Mouse (Mus musculus) intestine, embryonic 15.5 days (tissue): ENCODE measurements at regions not wholly inside any gene's neighbourhood (a gene's known extent, or its start where the extent isn't known, plus 50 kb on each side); places are given as distances from the start of the nearest gene placed in this dataset.

Experiments
- ATAC-seq: fragments of 200-750 bp; cut with Nextera tagmentation; 2 replicates; pipeline ENCODE4 v1.8.0; 2017; ENCODE audit warnings: moderate TSS enrichment, moderate library complexity
- H3K27ac ChIP-seq: fragments of 300-500 bp; sonication (generic); 2 replicates; pipeline ENCODE4 v1.5.1; 2015; ENCODE audit warnings: mild to moderate bottlenecking, inconsistent platforms
- H3K27me3 ChIP-seq: fragments of 300-500 bp; sonication (generic); replicated peaks from 2 replicates; pipeline ENCODE4 v1.6.1; 2015; ENCODE audit warnings: inconsistent platforms
- H3K36me3 ChIP-seq: fragments of 300-500 bp; sonication (generic); 2 replicates; pipeline ENCODE4 v1.6.1; 2015; ENCODE audit warnings: inconsistent platforms
- H3K4me1 ChIP-seq: fragments of 300-500 bp; sonication (generic); replicated peaks from 2 replicates; pipeline ENCODE4 v1.6.1; 2015; ENCODE audit warnings: inconsistent platforms
- H3K4me2 ChIP-seq: fragments of 300-500 bp; sonication (generic); replicated peaks from 2 replicates; pipeline ENCODE4 v1.6.1; 2015; ENCODE audit warnings: mild to moderate bottlenecking, inconsistent platforms
- H3K4me3 ChIP-seq: fragments of 300-500 bp; sonication (generic); replicated peaks from 2 replicates; pipeline ENCODE4 v1.5.1; 2015; ENCODE audit warnings: inconsistent platforms
- H3K9ac ChIP-seq: fragments of 300-500 bp; sonication (generic); 2 replicates; pipeline ENCODE4 v1.6.1; 2015; ENCODE audit warnings: inconsistent platforms
- H3K9me3 ChIP-seq: fragments of 300-500 bp; sonication (generic); 2 replicates; pipeline ENCODE4 v1.6.1; 2016; ENCODE audit warnings: inconsistent platforms
- WGBS: fragments of 180-500 bp; shearing (Covaris S2); methylation state at CpG from one replicate; pipeline ENCODE4 v1.1.7; 2015; 5-methylcytosine and 5-hydroxymethylcytosine counted together

GRCm38 (mm10) chr6:94774871-94775270, 74.9 kb upstream of the Lrig1 start:
- no peak overlapping the region for H3K9ac ChIP-seq

DNA sequence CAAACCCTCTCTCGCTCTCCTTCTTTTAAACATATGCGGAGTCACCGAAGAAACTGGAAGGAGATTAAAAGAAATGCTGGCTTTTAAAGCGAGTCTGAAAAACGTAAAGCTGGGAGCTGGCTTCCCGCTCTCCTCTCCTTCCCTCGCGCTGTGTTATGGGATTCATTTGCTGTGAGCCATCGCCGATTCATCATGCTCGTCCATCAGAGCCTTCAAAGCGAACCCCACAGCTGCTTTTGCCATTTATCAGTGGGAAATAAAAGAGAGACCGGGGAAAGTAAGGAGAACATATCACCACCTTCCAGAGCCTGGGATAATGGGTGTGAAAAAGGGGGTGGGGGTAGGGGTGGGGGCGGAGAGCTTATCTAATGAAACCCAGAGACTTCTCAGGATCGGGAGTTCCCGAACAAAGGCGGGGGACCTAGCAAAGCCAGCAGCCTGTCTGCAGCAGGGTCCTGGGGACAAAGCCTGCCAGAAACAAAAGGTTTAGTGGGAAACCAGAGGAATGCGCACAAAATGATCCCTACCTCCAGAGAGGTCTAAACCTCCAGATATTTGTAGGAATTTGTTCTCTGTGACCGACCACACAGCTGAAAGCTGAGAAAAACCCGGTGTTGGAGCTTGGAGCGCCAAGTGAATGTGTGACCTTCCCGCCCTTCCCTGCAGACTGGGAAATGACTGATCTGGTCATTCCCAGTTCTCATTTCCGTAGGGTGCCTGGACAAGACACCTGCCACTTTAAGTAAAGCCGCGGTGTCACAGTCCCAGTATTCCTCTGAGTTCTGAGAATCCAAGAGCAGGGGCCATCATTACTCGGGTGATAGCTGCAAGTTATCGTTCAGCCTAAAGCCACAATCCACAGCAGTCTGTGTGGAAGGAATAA, 73.9 kb upstream of the Lrig1 start:
- no peaks in the 10 kb centered on the region for H3K27me3 ChIP-seq
- H3K36me3 ChIP-seq, result no peaks in the 10 kb centered on the region
- H3K9me3 ChIP-seq, result no peaks in the 10 kb centered on the region
- peak overlapping the region; percentile 15; the same call in 1 of the 2 replicates for H3K9ac ChIP-seq
- H3K4me2 ChIP-seq, result peak overlapping the region; percentile 52
- H3K4me3 ChIP-seq, result peak overlapping the region; percentile 11; the same call in 1 of the 2 replicates
- WGBS, result 7% methylated on average over 27 of the region's 27 CpGs
- peak overlapping the region; percentile 77 for H3K27ac ChIP-seq
- ATAC-seq, result peak; percentile 61
- H3K4me1 ChIP-seq, result peaks cover 12% of the 10 kb centered on the region; the same call in 1 of the 2 replicates

More at GRCm38 (mm10) chr6:94774871-94775270, 74.9 kb upstream of the Lrig1 start:
- 0 out of 2 replicates have a peak overlapping the region, but pooled peaks have one; percentile 52 for H3K4me2 ChIP-seq
- no peaks in the 10 kb centered on the region for H3K27me3 ChIP-seq
- no peak overlapping the region for H3K27ac ChIP-seq
- no peaks in the 10 kb centered on the region for H3K36me3 ChIP-seq
- no peak overlapping the region for H3K4me3 ChIP-seq
- peaks cover 12% of the 10 kb centered on the region; the same call in 1 of the 2 replicates for H3K4me1 ChIP-seq
- whole genome bisulfite sequencing, result 93% methylated on average over 3 of the region's 3 CpGs
- H3K9me3 ChIP-seq, result no peaks in the 10 kb centered on the region
- ATAC-seq, result no peak

DNA sequence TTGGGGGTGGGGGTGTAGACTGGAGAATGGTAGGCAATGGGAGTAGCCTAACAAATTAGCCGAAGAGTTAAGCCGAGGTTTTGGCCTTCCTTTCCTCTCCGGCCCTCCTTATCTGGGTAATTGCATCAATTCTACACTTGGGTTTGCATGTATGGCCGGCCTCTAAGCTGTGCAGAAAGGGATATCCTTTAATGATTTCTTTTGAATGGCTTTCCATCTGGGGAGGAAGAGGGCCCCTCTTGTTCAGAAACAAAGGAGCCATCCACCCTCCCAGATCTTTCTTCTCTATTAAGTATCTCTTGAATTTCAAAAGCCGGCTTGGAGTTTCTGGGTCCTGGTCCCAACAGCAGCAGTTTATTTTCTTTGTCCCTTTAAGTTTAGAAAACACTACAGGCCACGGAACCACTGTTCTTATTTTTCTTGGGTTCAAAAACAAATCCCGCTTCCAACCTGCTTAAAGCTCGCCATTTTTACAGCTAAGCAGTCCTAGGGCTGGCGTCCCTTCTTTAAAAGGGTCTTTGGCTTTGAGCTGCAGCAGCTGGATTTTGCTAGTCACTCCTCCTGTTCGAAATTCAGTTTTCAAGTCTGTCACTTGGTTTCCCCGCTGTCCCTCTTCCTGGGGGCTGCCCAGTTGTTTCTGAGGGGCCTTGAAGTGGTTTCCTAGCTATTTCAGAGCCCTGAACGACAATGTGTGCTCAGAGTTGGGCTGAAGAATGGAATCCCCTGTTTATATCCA, 73.1 kb upstream of the Lrig1 start:
- Histone ChIP-seq H3K36me3 (no peaks in the 10 kb centered on the region), H3K27me3 (no peaks in the 10 kb centered on the region), H3K9me3 (no peaks in the 10 kb centered on the region), H3K4me2 (peak overlapping the region; percentile 52), H3K4me3 (no peak overlapping the region), H3K9ac (no peak overlapping the region), H3K27ac (peak overlapping the region; percentile 77), H3K4me1 (peaks cover 12% of the 10 kb centered on the region; the same call in 1 of the 2 replicates)
- peak; percentile 39 for ATAC-seq
- 44% methylated on average over 12 of the region's 12 CpGs for WGBS

DNA sequence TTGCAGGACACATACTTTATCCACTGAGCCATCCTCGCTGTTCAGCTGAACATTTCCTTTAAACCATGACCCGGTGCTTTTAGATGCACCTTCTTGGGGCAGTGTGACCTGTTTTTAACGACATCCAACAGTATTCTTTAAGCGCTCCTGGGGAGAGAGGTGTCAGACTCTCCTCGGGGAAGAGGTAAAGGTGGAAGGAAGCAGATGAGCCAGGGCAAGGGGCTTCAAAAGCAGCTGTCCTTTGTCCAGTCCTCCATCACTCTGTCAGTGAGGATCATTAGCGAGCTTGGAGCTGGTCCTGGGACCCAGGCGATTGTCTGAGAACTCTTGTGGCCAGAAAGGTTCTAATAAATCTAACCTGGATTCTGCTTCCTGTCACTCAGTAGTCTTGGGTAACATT, 72.4 kb upstream of the Lrig1 start:
- no peaks in the 10 kb centered on the region for H3K9me3 ChIP-seq
- no peaks in the 10 kb centered on the region for H3K27me3 ChIP-seq
- H3K4me2 ChIP-seq, result no peak overlapping the region
- WGBS, result 62% methylated on average over 7 of the region's 7 CpGs
- no peaks in the 10 kb centered on the region for H3K36me3 ChIP-seq
- ATAC-seq, result no peak
- no peak overlapping the region for H3K9ac ChIP-seq
- H3K27ac ChIP-seq, result no peak overlapping the region
- no peak overlapping the region for H3K4me3 ChIP-seq
- H3K4me1 ChIP-seq, result peaks cover 12% of the 10 kb centered on the region; the same call in 1 of the 2 replicates

- ATAC-seq, result no peak
- 82% methylated on average over 5 of the region's 5 CpGs for WGBS
- 0 out of 2 replicates have a peak, but pooled peaks cover under 1% of the 10 kb centered on the region for H3K4me1 ChIP-seq
Observed at GRCm38 (mm10) chr6:94768230-94768629, 68.3 kb upstream of the Lrig1 start.

DNA sequence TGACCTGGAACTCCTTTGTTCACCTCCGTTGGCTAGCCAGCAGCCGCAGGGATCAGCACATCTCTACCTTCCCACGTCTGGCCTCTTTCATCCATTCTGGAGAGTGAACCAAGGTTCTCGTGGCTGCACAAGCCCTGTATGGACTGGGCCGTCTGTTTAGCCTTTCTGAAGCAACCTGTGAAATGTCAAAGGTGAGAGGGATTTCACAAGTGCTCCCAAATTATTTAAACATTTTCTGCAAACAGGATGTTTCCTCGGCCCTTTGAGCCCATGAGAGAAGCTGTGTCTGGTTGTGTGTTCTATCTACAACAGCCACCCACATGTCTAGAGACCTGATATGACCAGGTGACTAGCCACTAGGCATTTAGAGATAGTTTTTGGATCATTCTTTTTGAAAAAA, 65.8 kb upstream of the Lrig1 start:
- H3K9ac ChIP-seq, result no peak overlapping the region
- H3K4me3 ChIP-seq, result no peak overlapping the region
- no peak overlapping the region for H3K4me2 ChIP-seq
- no peak overlapping the region for H3K27ac ChIP-seq
- no peaks in the 10 kb centered on the region for H3K27me3 ChIP-seq
- no peaks in the 10 kb centered on the region for H3K36me3 ChIP-seq
- no peaks in the 10 kb centered on the region for H3K4me1 ChIP-seq
- no peak for ATAC-seq
- WGBS, result 69% methylated on average over 6 of the region's 6 CpGs
- H3K9me3 ChIP-seq, result no peaks in the 10 kb centered on the region

More at GRCm38 (mm10) chr6:94768230-94768629, 68.3 kb upstream of the Lrig1 start:
- Histone ChIP-seq H3K4me3 (no peak overlapping the region), H3K9me3 (no peaks in the 10 kb centered on the region), H3K27ac (no peak overlapping the region), H3K9ac (no peak overlapping the region), H3K4me2 (no peak overlapping the region), H3K27me3 (no peaks in the 10 kb centered on the region), H3K36me3 (no peaks in the 10 kb centered on the region)

- WGBS, result 44% methylated on average over 6 of the region's 6 CpGs
- H3K27me3 ChIP-seq, result no peaks in the 10 kb centered on the region
- peak overlapping the region; percentile 68 for H3K27ac ChIP-seq
- H3K4me2 ChIP-seq, result no peak overlapping the region
- no peaks in the 10 kb centered on the region for H3K36me3 ChIP-seq
- no peaks in the 10 kb centered on the region for H3K4me1 ChIP-seq
- H3K4me3 ChIP-seq, result no peak overlapping the region
- no peaks in the 10 kb centered on the region for H3K9me3 ChIP-seq
- ATAC-seq, result no peak
- H3K9ac ChIP-seq, result no peak overlapping the region
Observed at GRCm38 (mm10) chr6:94761341-94761740, 61.4 kb upstream of the Lrig1 start.

DNA sequence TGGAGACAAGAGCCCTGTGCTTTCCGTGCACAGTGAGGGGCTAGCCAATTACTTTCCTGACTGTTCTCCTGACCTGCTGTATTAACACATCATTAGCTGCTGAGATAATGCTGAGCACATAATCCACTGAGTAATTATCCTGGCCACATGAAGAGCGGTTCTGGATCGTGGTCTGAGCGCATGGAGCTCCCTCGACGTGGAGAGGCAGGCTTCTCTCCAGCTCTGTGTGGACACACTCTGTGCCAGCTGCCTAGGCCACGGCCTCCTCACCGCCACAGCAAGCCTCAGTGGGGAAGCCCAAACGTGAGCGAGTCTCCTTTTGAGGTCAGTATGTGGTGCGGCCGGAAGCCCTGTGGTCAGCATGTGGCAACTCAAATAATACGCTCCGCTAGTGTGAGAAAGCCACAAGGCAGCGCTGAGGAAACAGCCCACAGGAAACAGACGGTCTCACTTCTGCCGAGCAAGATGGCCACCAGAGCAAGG, 60.7 kb upstream of the Lrig1 start:
- Histone ChIP-seq H3K4me3 (no peak overlapping the region), H3K9me3 (no peaks in the 10 kb centered on the region), H3K36me3 (no peaks in the 10 kb centered on the region), H3K27ac (peak overlapping the region; percentile 68), H3K9ac (no peak overlapping the region), H3K27me3 (no peaks in the 10 kb centered on the region), H3K4me1 (no peaks in the 10 kb centered on the region), H3K4me2 (no peak overlapping the region)
- no peak for ATAC-seq
- 73% methylated on average over 17 of the region's 17 CpGs for WGBS

DNA sequence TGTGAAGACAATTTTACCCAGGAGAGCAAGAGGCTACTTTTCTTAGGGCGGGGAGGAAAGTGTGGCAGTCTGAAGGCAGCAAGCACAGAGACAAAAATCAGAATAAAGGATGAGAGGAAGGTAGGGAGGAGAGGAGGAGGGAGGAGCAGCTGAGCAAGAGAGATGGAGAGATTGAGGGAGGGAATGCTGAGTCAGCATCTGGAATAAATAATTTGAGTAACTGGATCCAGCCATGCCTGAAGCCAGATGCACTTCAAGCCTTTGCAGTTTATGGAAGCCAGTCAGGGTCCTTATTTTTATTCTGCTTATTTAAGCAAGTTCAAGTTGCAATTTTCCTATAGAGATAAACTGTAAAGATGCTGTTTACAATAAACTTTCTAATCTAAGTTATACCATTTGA, 59.7 kb upstream of the Lrig1 start:
- no peaks in the 10 kb centered on the region for H3K4me1 ChIP-seq
- no peaks in the 10 kb centered on the region for H3K27me3 ChIP-seq
- ATAC-seq, result no peak
- H3K27ac ChIP-seq, result no peak overlapping the region
- H3K4me2 ChIP-seq, result no peak overlapping the region
- 97% methylated on average over 1 of the region's 1 CpGs for WGBS
- no peaks in the 10 kb centered on the region for H3K9me3 ChIP-seq
- no peaks in the 10 kb centered on the region for H3K36me3 ChIP-seq
- no peak overlapping the region for H3K9ac ChIP-seq
- no peak overlapping the region for H3K4me3 ChIP-seq

DNA sequence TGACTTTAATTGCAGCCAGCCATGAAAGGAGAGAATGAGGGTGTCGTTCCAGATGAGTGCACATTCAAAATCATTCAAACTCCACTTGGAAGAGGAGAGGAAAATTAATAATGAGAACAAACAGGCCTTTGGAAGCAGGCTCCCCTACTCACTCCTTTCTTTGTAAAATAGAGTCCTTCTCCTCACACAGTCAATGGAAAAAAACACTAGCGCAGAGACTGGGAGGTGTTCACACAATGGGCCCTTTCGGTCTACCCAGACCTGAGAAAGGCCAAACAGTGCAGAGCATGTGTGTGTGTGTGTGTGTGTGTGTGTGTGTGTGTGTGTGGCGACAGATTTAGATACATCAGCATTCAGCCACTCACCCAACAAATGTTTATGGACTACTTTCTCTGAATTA, 56.0 kb upstream of the Lrig1 start:
- no peak overlapping the region for H3K4me3 ChIP-seq
- no peak for ATAC-seq
- WGBS, result 65% methylated on average over 4 of the region's 4 CpGs
- no peaks in the 10 kb centered on the region for H3K4me1 ChIP-seq
- no peak overlapping the region for H3K9ac ChIP-seq
- no peaks in the 10 kb centered on the region for H3K9me3 ChIP-seq
- H3K36me3 ChIP-seq, result no peaks in the 10 kb centered on the region
- no peaks in the 10 kb centered on the region for H3K27me3 ChIP-seq
- H3K4me2 ChIP-seq, result no peak overlapping the region
- no peak overlapping the region for H3K27ac ChIP-seq

GRCm38 (mm10) chr6:94755297-94755831, 55.4 kb upstream of the Lrig1 start:
- no peaks in the 10 kb centered on the region for H3K4me1 ChIP-seq
- no peaks in the 10 kb centered on the region for H3K27me3 ChIP-seq
- H3K27ac ChIP-seq, result no peak overlapping the region
- no peak overlapping the region for H3K9ac ChIP-seq
- H3K9me3 ChIP-seq, result no peaks in the 10 kb centered on the region
- ATAC-seq, result peak; percentile 72
- 59% methylated on average over 13 of the region's 13 CpGs for WGBS
- no peak overlapping the region for H3K4me2 ChIP-seq
- no peak overlapping the region for H3K4me3 ChIP-seq
- no peaks in the 10 kb centered on the region for H3K36me3 ChIP-seq

DNA sequence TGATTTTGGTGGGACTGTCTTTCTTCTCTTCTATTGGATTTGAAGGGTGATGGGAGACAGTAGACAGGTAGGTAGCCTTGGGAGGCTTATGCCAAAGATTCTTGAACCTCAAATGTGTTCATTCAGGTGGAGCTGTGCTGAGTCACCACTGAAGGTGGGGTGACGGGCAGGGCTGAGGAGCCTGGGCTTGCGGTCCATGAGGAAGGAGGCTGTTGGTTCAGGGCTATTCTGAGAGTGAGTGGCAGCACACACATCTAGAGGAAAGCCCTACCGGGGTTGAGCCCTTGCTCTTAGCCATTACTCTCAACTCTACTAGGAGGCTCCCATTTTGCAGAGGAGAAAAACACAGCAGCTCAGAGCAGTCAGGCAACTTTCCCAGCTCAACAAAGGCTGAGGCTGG, 54.6 kb upstream of the Lrig1 start:
- no peaks in the 10 kb centered on the region for H3K4me1 ChIP-seq
- no peaks in the 10 kb centered on the region for H3K27me3 ChIP-seq
- no peaks in the 10 kb centered on the region for H3K9me3 ChIP-seq
- H3K27ac ChIP-seq, result no peak overlapping the region
- WGBS, result 89% methylated on average over 3 of the region's 3 CpGs
- no peak overlapping the region for H3K4me3 ChIP-seq
- no peak overlapping the region for H3K4me2 ChIP-seq
- no peak overlapping the region for H3K9ac ChIP-seq
- H3K36me3 ChIP-seq, result no peaks in the 10 kb centered on the region
- ATAC-seq, result no peak
